Mouse (Mus musculus) thymus, adult 2 months (tissue): ENCODE data around the gene Lrrc27. TPM values are rescaled to one million over a fixed set of nuclear protein-coding genes. Genes with fewer than 3 reads are reported as not detected.
A peak's percentile ranks its signal among the peaks of the same experiment; 100 is the strongest.

ENCODE experiments used
- DNase-seq: peaks from one replicate; pipeline ENCODE4 v3.0.0; 2021
- H3K27ac ChIP-seq: fragments of 200-500 bp; 2 replicates; pipeline ENCODE4 v1.5.1; 2012; ENCODE audit warnings: low read length, control low read depth; ENCODE audit not compliant: control insufficient read depth, insufficient read depth
- H3K27me3 ChIP-seq: fragments of 200-500 bp; 2 replicates; pipeline ENCODE4 v1.6.1; 2012; ENCODE audit warnings: mild to moderate bottlenecking, low read length, moderate library complexity, mixed read lengths; ENCODE audit not compliant: control insufficient read depth, insufficient read depth
- H3K36me3 ChIP-seq: fragments of 200-500 bp; 2 replicates; pipeline ENCODE4 v1.6.1; 2012; ENCODE audit warnings: mild to moderate bottlenecking, low read length, moderate library complexity; ENCODE audit not compliant: control insufficient read depth, insufficient read depth
- H3K4me1 ChIP-seq: fragments of 200-500 bp; replicated peaks from 2 replicates; pipeline ENCODE4 v1.6.1; 2012; ENCODE audit warnings: low read length; ENCODE audit not compliant: control insufficient read depth, insufficient read depth
- H3K4me3 ChIP-seq: fragments of 200-500 bp; 2 replicates; pipeline ENCODE4 v1.5.1; 2012; ENCODE audit warnings: mild to moderate bottlenecking, low read length, control low read depth, moderate library complexity; ENCODE audit not compliant: control insufficient read depth, insufficient read depth
- CTCF ChIP-seq: fragments of 200-500 bp; IDR thresholded peaks from 2 replicates; pipeline ENCODE4 v1.5.1; 2012; ENCODE audit warnings: mild to moderate bottlenecking, control low read depth, low read length, moderate library complexity, borderline replicate concordance; ENCODE audit not compliant: control insufficient read depth, poor library complexity, insufficient read depth; ENCODE audit errors: extremely low read depth
- POLR2A ChIP-seq: fragments of 200-500 bp; IDR thresholded peaks from 2 replicates; pipeline ENCODE4 v1.6.1; 2012; ENCODE audit warnings: mild to moderate bottlenecking, low read length, control low read depth, moderate library complexity; ENCODE audit not compliant: control insufficient read depth, poor library complexity, insufficient read depth; ENCODE audit errors: extremely low read depth
- WGBS: fragments of 180-500 bp; shearing (Covaris S2); methylation state at CpG from one replicate; pipeline ENCODE4 v1.1.7; 2018; 5-methylcytosine and 5-hydroxymethylcytosine counted together
- polyA plus RNA-seq: library from polyadenylated mRNA; depleted of rRNA; stranded (reverse); fragments of >200 nt; gene quantifications from 2 replicates; pipeline ENCODE4 v1.2.3, GENCODE M21; 2012; rRNA removed

The Lrrc27 gene
- polyA plus RNA-seq, result 3.9 and 4.0 TPM in 2 replicates

DNA sequence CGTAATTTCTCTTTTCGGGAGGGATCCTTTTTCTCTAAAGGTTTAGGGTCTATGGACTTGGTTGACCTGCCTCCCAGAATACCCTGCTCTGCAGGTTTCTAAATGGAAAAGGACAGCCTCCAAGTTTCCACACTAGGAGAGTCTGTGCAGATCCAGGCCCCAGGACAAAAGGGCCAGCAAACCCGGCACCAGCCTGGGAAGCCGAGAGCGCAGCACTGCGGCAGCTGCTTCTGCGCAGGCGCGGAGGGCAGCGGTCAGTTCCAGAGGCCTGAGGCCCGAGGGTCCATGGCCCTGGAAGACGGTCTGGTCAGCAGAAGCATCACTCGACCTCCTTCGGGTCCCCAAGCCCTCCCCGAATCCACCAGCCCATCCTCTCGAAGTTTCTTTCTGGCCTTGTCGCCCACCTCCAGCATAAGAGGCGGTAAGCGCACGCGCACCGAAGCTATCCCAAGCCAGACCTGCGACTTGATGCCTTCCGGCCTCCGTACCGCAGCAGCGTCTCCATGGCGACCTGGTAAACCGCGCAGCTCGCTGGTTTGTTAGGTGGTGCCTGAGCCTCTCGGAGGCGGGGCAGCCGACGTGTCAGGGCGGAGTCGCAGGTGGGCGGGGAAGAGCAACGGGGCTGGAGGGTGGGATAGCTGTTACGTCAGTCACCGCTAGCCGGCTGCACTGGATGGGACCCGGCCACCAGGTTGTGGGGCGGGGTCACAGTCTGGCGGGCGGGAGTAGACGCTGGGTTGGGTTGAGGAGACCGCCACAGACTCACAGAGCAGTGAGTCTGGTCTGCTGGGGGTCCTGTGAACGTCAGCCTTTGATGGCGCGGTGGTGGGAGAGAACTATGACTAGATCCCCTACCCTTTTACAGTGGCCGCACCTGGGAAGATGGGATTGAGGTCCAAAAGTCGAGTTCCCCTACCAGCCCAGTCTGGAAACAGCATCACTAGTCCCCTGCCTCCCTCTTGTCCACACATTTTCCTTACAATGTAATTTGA, at the start of gene Lrrc27, which contains the start of gene Stk32c:
Gene Lrrc27 (plus strand): TSS at position 235 of the 992 bp plus-strand sequence.
Gene Stk32c (minus strand): TSS at position 554 of the 992 bp plus-strand sequence.
- no peaks in the 10 kb centered on the region for H3K27me3 ChIP-seq
- peak; percentile 70 for TF ChIP-seq POLR2A
- TF ChIP-seq CTCF, result peak; percentile 65; the same call in 1 of the 2 replicates
- no peaks in the 10 kb centered on the region for H3K36me3 ChIP-seq
- 3% methylated on average over 53 of the region's 53 CpGs for WGBS
- peak within 1 kb of the TSS; percentile 73 for H3K4me3 ChIP-seq
- H3K4me1 ChIP-seq, result peaks cover 5% of the 10 kb centered on the region
- peak; percentile 98 for DNase-seq
- H3K27ac ChIP-seq, result 0 out of 2 replicates have a peak within 1 kb of the TSS, but pooled peaks have one; percentile 15

DNA sequence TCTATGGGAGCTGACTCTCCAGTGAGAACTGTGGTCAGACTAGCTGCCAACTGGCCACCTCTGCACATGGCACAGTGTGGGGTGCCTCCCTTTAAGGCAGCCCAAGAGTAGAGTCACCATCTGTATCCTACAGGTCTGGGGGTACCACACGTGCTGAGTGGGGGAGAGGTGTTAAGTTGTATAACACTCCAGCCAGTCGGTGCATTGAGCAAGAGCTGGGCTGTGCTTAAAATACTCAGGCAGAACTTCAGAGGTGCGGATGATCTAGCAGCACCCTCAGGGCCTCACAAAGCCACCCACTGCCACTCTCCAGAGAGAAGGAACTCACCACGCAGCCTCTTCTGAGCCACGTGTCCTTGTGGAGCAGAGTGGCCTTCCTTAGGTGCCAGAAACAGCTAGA, 48.4 kb upstream of the Lrrc27 start:
- no peaks in the 10 kb centered on the region for H3K27me3 ChIP-seq
- WGBS, result 65% methylated on average over 5 of the region's 5 CpGs
- no peak for DNase-seq
- H3K4me3 ChIP-seq, result no peak overlapping the region
- H3K27ac ChIP-seq, result no peak overlapping the region
- no peaks in the 10 kb centered on the region for H3K36me3 ChIP-seq
- no peaks in the 10 kb centered on the region for H3K4me1 ChIP-seq
- TF ChIP-seq POLR2A, result no peak
- TF ChIP-seq CTCF, result no peak

DNA sequence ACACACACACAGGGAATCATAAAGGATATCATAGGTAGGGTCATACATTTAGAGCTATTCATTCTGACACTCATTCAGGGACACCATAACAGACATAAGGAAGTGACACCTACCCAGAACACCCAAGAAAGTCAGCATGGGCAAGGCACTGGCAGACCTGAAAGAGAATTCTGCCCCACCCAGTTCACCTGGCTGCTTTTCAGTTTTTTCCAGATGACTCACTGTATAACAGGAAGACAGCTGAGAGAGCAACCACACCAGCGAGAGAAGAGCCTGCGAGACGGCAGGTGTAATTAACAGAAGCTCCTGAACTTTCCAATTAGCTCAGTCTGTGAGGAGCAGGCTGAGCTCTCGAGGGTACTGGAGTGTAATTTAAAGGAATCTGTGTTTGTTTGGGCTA, 43.6 kb upstream of the Lrrc27 start:
- DNase-seq, result no peak
- H3K36me3 ChIP-seq, result no peaks in the 10 kb centered on the region
- H3K27me3 ChIP-seq, result no peaks in the 10 kb centered on the region
- H3K27ac ChIP-seq, result no peak overlapping the region
- TF ChIP-seq CTCF (no peak), POLR2A (no peak)
- 38% methylated on average over 4 of the region's 4 CpGs for whole genome bisulfite sequencing
- H3K4me1 ChIP-seq, result no peaks in the 10 kb centered on the region
- no peak overlapping the region for H3K4me3 ChIP-seq

DNA sequence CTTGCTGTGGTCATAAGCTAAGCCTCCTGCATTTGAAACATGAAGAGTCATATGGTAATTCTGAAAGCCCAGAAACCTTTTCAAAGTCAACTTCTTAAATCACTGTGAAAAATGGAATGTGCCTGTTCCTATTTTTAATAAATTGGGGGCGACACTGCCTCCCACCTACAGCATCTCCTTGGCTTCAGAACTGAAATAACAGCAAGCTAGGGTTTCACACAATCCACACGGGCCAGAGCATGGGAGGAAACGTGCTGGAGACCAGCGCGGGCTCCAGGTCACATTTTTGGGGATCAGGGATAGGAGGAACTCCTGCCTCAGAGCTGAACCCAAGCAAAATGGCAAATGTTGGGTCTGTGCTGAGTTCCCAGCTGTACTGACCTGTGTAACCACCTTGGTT, 33.5 kb upstream of the Lrrc27 start:
- no peak for DNase-seq
- 87% methylated on average over 5 of the region's 5 CpGs for WGBS
- H3K27ac ChIP-seq, result no peak overlapping the region
- H3K36me3 ChIP-seq, result no peaks in the 10 kb centered on the region
- no peaks in the 10 kb centered on the region; the same call in 1 of the 2 replicates for H3K27me3 ChIP-seq
- TF ChIP-seq CTCF (no peak), POLR2A (no peak)
- no peak overlapping the region for H3K4me3 ChIP-seq
- H3K4me1 ChIP-seq, result no peaks in the 10 kb centered on the region

DNA sequence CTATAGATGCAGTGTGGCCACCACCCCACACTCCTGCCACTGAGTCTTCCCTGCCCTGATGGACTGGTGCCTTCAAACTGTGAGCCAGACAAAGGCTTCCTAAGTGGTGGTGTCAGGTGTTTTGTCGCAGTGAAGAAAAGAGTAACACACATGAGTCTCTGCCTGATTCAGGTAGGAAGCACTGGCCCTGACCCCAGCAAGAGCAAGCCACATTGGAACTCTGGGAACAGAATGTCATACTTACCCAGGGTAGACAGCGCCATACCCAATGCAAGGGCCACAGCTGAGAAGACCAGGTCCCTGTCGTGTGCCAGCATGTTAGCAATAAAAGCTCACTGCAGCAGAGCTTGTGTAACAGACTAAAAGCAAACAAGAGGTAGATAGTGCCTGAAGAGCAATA, 32.7 kb upstream of the Lrrc27 start:
- no peak for DNase-seq
- no peak for TF ChIP-seq CTCF
- TF ChIP-seq POLR2A, result no peak
- WGBS, result 96% methylated on average over 3 of the region's 3 CpGs
- no peaks in the 10 kb centered on the region for H3K36me3 ChIP-seq
- H3K27ac ChIP-seq, result no peak overlapping the region
- no peak overlapping the region for H3K4me3 ChIP-seq
- no peaks in the 10 kb centered on the region for H3K4me1 ChIP-seq
- no peaks in the 10 kb centered on the region; the same call in 1 of the 2 replicates for H3K27me3 ChIP-seq

DNA sequence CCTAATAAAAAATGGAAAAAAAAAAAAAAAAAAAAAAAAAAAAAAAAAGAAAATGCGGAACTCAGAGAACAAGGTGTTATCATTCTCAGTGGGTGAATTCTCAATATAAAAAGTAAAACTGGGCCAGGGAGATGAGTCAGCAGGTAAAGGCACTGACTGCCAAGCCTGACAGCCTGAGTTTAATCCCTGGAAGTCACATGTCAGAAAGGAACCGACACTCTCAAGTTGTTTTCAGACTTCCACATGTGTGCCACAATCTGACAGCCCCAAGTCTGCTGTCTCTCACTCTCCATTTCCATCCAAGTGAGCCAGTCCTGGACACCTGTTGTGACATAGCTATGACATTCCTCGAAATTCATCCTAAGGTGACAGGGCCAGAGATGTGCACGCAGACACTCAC, 28.4 kb upstream of the Lrrc27 start:
- WGBS, result 79% methylated on average over 4 of the region's 4 CpGs
- DNase-seq, result no peak
- H3K4me1 ChIP-seq, result peaks cover 6% of the 10 kb centered on the region
- peaks cover 4% of the 10 kb centered on the region; the same call in 1 of the 2 replicates for H3K27me3 ChIP-seq
- H3K27ac ChIP-seq, result no peak overlapping the region
- H3K4me3 ChIP-seq, result no peak overlapping the region
- H3K36me3 ChIP-seq, result no peaks in the 10 kb centered on the region
- TF ChIP-seq POLR2A, result no peak
- no peak for TF ChIP-seq CTCF

DNA sequence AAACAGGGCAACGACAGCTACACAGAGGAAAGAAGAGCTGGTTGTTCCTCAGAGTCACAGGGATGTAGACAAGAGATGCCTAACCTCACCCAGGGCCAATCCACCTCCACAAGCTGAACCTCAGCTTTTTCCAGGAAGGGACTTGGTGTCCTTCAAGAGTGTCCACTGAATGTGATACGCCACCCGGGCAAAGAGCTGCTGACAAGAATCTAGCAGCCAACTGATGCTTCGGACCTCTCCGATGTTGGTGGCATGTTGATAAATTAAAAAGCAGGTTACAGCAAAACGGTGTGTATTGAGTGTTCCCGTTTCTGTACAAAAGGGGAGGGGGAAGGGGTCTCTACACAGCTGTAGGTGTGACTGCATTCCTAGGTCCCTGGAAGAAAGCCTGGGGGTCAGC, 27.9 kb upstream of the Lrrc27 start:
- TF ChIP-seq POLR2A (no peak), CTCF (no peak)
- peaks cover 6% of the 10 kb centered on the region for H3K4me1 ChIP-seq
- no peaks in the 10 kb centered on the region for H3K36me3 ChIP-seq
- DNase-seq, result no peak
- whole genome bisulfite sequencing, result 90% methylated on average over 7 of the region's 7 CpGs
- H3K27me3 ChIP-seq, result peaks cover 4% of the 10 kb centered on the region; the same call in 1 of the 2 replicates
- H3K27ac ChIP-seq, result no peak overlapping the region
- no peak overlapping the region for H3K4me3 ChIP-seq
